Mouse (Mus musculus) kidney, embryonic 14.5 days (tissue): ENCODE measurements at regions not wholly inside any gene's neighbourhood (a gene's known extent, or its start where the extent isn't known, plus 50 kb on each side); places are given as distances from the start of the nearest gene placed in this dataset.

ENCODE experiments used
- ATAC-seq: fragments of 200-750 bp; cut with Nextera tagmentation; 2 replicates; pipeline ENCODE4 v1.8.0; 2017; ENCODE audit warnings: moderate number of reproducible peaks, mild to moderate bottlenecking, moderate TSS enrichment, moderate library complexity; ENCODE audit not compliant: low FRiP score, low TSS enrichment
- H3K27ac ChIP-seq: fragments of 300-500 bp; sonication (generic); 2 replicates; pipeline ENCODE4 v1.5.1; 2014; ENCODE audit warnings: low read depth, mild to moderate bottlenecking, low read length, moderate library complexity, mixed read lengths
- H3K27me3 ChIP-seq: fragments of 300-500 bp; sonication (generic); 2 replicates; pipeline ENCODE4 v1.6.1; 2014; ENCODE audit warnings: mild to moderate bottlenecking, low read length; ENCODE audit not compliant: control insufficient read depth, insufficient read depth
- H3K36me3 ChIP-seq: fragments of 300-500 bp; sonication (generic); 2 replicates; pipeline ENCODE4 v1.6.1; 2014; ENCODE audit warnings: low read length, mixed read lengths; ENCODE audit not compliant: control insufficient read depth, insufficient read depth
- H3K4me1 ChIP-seq: fragments of 300-500 bp; sonication (generic); 2 replicates; pipeline ENCODE4 v1.6.1; 2014; ENCODE audit warnings: low read length, mixed read lengths; ENCODE audit not compliant: control insufficient read depth, insufficient read depth
- H3K4me2 ChIP-seq: fragments of 300-500 bp; sonication (generic); replicated peaks from 2 replicates; pipeline ENCODE4 v1.6.1; 2014; ENCODE audit warnings: low read depth, mild to moderate bottlenecking, low read length
- H3K4me3 ChIP-seq: fragments of 300-500 bp; sonication (generic); 2 replicates; pipeline ENCODE4 v1.5.1; 2014; ENCODE audit warnings: mild to moderate bottlenecking, low read length
- H3K9ac ChIP-seq: fragments of 300-500 bp; sonication (generic); 2 replicates; pipeline ENCODE4 v1.6.1; 2014; ENCODE audit warnings: low read depth, mild to moderate bottlenecking, low read length, moderate library complexity
- H3K9me3 ChIP-seq: fragments of 300-500 bp; sonication (generic); 2 replicates; pipeline ENCODE4 v1.6.1; 2016; ENCODE audit warnings: low read length; ENCODE audit not compliant: control insufficient read depth
- WGBS: fragments of 180-500 bp; shearing (Covaris S2); extraction: QIAGEN DNeasy Blood & Tissue Kit; methylation state at CpG from one replicate; pipeline ENCODE4 v1.1.7; 2014; 5-methylcytosine and 5-hydroxymethylcytosine counted together

DNA sequence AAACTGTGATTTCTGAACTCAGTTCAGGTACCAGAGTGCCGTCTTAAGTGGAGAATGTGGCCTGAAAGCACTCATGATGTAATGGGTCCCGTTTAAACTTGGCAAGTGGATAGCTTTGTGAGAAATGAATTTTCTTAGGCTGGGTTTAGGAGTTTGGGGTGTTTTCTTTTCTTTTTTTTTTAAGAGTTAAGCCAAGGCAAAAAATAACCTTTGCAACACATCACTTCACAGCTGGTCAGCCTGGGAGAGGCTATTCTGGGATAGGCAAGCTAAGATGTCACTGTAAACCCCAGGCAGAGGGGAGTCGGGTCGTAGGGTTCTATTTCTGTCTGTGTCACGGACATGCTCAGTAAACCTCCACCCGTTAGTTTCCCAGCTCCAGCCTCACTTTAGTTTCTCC is 100.9 kb downstream of the Zfp36l1 start:
- H3K27ac ChIP-seq = no peak overlapping the region
- WGBS = 35% methylated on average over 6 of the region's 6 CpGs

DNA sequence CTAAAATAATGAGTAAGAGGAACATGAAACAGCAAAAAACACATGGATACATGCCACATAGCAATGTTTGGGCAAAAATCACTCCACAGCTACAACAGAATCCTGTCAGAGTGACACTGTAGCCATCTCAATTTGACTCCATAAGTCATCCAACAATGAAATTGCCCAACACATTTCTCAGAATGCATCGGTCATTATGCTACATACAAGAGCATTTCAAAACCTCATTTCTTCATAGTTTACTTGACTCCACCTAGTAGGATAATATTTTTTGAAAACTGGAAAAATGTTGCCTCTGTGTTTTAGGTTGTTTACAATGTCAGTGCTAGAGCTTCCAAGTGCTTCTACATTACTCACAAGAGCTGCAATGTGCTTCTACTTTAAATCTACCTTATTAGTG is 101.9 kb downstream of the Zfp36l1 start:
- no peaks in the 10 kb centered on the region for H3K36me3 ChIP-seq
- no peak overlapping the region for H3K4me2 ChIP-seq
- WGBS = 100% methylated on average over 1 of the region's 1 CpGs
- no peaks in the 10 kb centered on the region for H3K27me3 ChIP-seq
- H3K27ac ChIP-seq = no peak overlapping the region
- ATAC-seq = no peak
- H3K9me3 ChIP-seq = no peaks in the 10 kb centered on the region
- peaks cover 13% of the 10 kb centered on the region for H3K4me1 ChIP-seq
- no peak overlapping the region for H3K9ac ChIP-seq
- H3K4me3 ChIP-seq = no peak overlapping the region

More for the DNA sequence above, 100.9 kb downstream of the Zfp36l1 start:
- no peaks in the 10 kb centered on the region for H3K36me3 ChIP-seq
- no peak overlapping the region for H3K9ac ChIP-seq
- H3K27me3 ChIP-seq = no peaks in the 10 kb centered on the region
- H3K9me3 ChIP-seq = no peaks in the 10 kb centered on the region
- no peak for ATAC-seq
- no peak overlapping the region for H3K4me3 ChIP-seq
- H3K4me2 ChIP-seq = no peak overlapping the region
- peaks cover 13% of the 10 kb centered on the region for H3K4me1 ChIP-seq

DNA sequence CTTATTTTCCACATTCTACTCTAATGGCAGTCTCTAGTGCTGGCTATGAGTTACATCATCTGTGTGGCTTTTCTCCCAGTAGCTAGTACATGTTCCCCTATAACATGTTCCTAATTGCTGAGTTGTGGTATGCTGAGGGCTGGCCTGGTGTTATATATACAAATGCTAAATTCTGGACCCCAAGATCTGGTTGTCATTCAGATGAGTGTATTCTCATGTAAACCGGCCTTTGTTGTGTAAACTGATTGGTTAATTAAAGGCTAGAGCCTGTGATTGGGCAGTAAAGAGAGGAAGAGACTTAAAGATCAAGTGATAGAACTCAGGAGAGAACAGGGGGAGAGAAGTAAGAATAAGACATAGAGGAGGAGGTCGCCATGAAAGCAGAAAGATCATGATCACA is 102.6 kb downstream of the Zfp36l1 start:
- Histone ChIP-seq H3K4me3 (no peak overlapping the region), H3K36me3 (no peaks in the 10 kb centered on the region), H3K27ac (no peak overlapping the region), H3K4me1 (peaks cover 13% of the 10 kb centered on the region), H3K4me2 (no peak overlapping the region), H3K27me3 (no peaks in the 10 kb centered on the region), H3K9me3 (no peaks in the 10 kb centered on the region), H3K9ac (no peak overlapping the region)
- WGBS = 62% methylated on average over 2 of the region's 2 CpGs
- no peak for ATAC-seq

DNA sequence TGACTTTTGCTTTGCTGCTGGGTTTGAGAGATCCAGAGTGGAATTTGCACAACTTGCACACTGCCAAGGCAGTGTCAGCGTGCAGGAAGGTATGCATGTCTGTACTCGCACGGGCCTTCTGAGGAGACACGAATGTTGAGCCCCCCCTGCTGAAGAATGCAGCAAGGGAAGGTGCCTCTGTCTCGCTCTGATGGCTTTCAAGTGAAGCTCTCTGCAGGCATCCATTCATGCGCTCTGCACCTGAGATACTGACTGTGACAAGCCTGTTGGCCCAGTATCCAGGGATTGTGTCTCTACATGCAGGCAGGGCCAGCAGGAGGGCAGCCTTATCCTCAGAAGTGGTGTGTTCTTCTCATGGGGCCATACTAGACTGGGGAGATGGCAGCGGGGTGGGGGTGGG is 105.0 kb downstream of the Zfp36l1 start:
- H3K27ac ChIP-seq = no peak overlapping the region
- WGBS = 54% methylated on average over 7 of the region's 7 CpGs
- no peak overlapping the region for H3K4me3 ChIP-seq
- H3K9ac ChIP-seq = no peak overlapping the region
- no peak overlapping the region for H3K4me2 ChIP-seq
- no peaks in the 10 kb centered on the region for H3K9me3 ChIP-seq
- H3K27me3 ChIP-seq = no peaks in the 10 kb centered on the region
- H3K4me1 ChIP-seq = peaks cover 2% of the 10 kb centered on the region
- no peak for ATAC-seq
- no peaks in the 10 kb centered on the region for H3K36me3 ChIP-seq

DNA sequence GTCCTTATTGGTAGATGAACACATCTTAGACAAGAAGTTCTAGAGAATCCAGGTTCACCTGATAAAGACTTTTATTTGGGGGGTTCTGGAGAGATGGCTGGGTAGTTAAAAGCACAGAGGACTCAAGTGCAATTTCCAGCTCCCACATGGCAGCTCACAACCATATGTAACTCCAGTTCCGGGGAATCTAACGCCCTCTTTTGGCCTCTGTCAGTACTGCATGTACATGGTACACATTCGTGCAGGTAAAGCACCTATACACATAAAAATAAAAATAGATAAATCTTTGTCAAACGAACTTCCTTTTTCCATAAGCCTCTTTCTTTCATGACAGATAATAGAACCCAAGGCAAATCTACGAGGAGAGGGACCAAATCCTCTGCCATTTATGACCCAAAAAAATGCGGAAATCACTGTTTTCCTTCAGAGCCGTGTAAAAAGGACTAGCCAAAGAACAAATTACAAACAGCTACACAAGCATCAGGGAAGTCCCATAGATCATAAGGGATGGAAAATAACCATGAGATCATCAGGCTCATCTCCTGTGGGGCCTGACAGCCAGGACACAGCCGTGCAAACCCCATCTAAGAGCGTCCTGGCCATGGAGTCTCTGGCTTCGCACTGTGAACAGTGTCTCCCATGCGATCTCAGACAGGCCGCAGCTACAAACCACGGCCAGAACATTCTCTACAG is 107.4 kb downstream of the Zfp36l1 start:
- no peaks in the 10 kb centered on the region for H3K9me3 ChIP-seq
- no peak overlapping the region for H3K4me3 ChIP-seq
- H3K9ac ChIP-seq = no peak overlapping the region
- no peak overlapping the region for H3K4me2 ChIP-seq
- ATAC-seq = no peak
- no peak overlapping the region for H3K27ac ChIP-seq
- no peaks in the 10 kb centered on the region for H3K27me3 ChIP-seq
- no peaks in the 10 kb centered on the region for H3K36me3 ChIP-seq
- 89% methylated on average over 13 of the region's 13 CpGs for WGBS
- peaks cover 17% of the 10 kb centered on the region for H3K4me1 ChIP-seq

DNA sequence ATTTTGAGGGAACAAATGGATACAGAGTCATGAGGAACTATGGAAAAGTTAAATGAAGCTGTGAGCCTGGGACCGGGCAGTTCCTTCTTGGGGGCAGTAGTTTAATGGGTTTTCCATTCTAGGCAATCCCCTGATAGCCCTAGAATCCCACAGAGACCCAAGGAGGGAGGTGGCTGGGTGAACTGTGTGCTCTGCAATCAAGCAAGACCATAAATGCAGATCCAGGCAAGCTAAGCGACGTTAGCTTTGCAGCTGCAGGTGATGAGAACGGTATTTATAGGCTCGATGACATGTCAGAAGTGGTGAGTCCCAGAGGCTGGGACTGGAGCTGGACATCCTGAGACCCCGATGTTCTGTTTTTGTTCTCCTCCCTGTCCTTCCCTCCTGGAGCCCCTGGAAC is 108.2 kb downstream of the Zfp36l1 start:
- Histone ChIP-seq H3K27ac (no peak overlapping the region), H3K27me3 (no peaks in the 10 kb centered on the region), H3K9me3 (no peaks in the 10 kb centered on the region), H3K4me1 (peaks cover 17% of the 10 kb centered on the region), H3K36me3 (no peaks in the 10 kb centered on the region), H3K4me3 (no peak overlapping the region), H3K9ac (no peak overlapping the region), H3K4me2 (no peak overlapping the region)
- no peak for ATAC-seq
- 41% methylated on average over 6 of the region's 6 CpGs for whole genome bisulfite sequencing

DNA sequence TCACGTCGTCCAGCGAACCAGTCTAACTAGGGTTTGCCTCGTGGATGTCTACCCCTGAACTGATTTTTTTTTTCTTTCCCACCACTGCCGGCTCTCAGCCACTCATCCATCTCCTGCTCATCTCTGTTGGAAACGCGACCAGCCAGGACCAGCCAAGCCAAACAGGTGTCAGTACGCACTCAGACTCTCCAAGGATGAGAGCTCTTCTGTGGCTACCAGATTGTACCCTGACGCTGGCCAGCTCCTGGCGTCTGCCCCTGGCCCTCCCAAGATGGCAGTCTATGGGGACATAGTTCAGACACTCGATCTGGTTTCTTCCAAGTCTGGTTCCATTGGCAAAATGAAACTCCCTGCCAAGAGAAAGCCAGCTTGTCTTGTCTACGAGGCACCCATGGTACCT is 109.3 kb downstream of the Zfp36l1 start:
- no peaks in the 10 kb centered on the region for H3K27me3 ChIP-seq
- no peak overlapping the region for H3K9ac ChIP-seq
- no peak for ATAC-seq
- H3K4me3 ChIP-seq = no peak overlapping the region
- H3K4me1 ChIP-seq = peaks cover 17% of the 10 kb centered on the region
- whole genome bisulfite sequencing = 78% methylated on average over 12 of the region's 12 CpGs
- H3K4me2 ChIP-seq = no peak overlapping the region
- H3K9me3 ChIP-seq = no peaks in the 10 kb centered on the region
- H3K27ac ChIP-seq = no peak overlapping the region
- no peaks in the 10 kb centered on the region for H3K36me3 ChIP-seq

DNA sequence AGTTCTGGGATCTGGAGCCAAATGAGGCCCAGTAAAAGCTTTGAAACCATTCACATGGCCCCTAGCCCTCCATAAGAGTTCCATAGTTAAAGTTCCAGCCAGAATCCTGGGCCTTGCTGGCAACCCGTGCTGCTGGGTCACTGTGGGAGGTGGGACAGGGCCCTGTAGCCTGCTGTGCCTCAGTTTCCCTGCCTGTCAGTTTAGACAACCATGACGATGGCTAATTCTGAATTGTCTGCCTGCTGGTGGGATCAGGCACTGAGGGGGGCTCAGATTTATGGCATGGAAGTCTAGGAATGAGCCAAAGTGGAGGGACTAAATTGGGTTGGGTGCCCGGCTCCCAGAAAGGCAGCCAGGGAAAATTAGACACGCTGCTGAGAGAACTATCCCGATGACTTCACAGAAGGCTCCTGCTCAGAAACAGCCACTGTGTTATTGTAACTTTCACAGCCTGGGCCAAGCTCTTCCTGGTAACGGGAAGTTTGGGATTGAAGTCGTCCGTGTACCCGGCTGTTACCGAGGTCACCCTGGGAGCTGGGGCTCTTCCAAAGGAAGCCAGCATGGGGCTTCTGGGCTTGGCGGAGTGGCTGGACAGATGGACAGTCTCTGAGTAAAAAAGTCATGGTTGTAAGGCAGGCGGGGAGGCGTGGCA is 110.2 kb downstream of the Zfp36l1 start:
- Histone ChIP-seq H3K4me2 (no peak overlapping the region), H3K9me3 (no peaks in the 10 kb centered on the region), H3K36me3 (no peaks in the 10 kb centered on the region), H3K4me1 (peaks cover 17% of the 10 kb centered on the region), H3K9ac (no peak overlapping the region), H3K27ac (peak overlapping the region; percentile 75), H3K4me3 (no peak overlapping the region), H3K27me3 (no peaks in the 10 kb centered on the region)
- WGBS = 65% methylated on average over 13 of the region's 13 CpGs
- no peak for ATAC-seq

DNA sequence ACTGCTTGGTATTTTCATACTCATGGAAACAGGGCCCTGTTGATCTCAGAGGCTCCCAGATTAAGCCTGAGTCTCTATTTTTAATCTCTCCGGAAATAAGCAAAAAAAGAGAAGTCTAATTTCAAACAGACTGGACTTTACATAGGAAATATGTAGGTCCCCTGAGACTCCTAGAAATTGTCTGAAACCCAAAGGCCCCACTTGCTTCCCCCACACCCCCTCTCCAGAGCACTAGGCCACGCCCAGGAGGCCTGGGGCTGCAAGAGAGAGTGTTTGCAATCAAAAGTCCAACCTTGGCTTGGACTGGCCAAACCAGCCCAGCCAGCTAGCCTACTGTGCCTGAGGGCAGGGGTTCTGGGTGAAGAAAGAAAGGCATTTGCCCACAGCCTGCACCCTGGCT is 111.0 kb downstream of the Zfp36l1 start:
- Histone ChIP-seq H3K4me2 (no peak overlapping the region), H3K4me1 (peaks cover 17% of the 10 kb centered on the region), H3K9ac (no peak overlapping the region), H3K27ac (peak overlapping the region; percentile 75), H3K27me3 (no peaks in the 10 kb centered on the region), H3K4me3 (no peak overlapping the region), H3K9me3 (no peaks in the 10 kb centered on the region), H3K36me3 (no peaks in the 10 kb centered on the region)
- WGBS = 54% methylated on average over 2 of the region's 2 CpGs
- ATAC-seq = no peak
